Mouse (Mus musculus) cerebellum, postnatal 10 days (tissue): ENCODE measurements at regions not wholly inside any gene's neighbourhood (a gene's known extent, or its start where the extent isn't known, plus 50 kb on each side); places are given as distances from the start of the nearest gene placed in this dataset.
A peak's percentile ranks its signal among the peaks of the same experiment; 100 is the strongest.

Source experiments
- DNase-seq, 2 experiments: peaks; one replicate each; pipeline ENCODE4 v3.0.0; 2021; ENCODE audit warnings: mixed read lengths in 2 of 2

DNA sequence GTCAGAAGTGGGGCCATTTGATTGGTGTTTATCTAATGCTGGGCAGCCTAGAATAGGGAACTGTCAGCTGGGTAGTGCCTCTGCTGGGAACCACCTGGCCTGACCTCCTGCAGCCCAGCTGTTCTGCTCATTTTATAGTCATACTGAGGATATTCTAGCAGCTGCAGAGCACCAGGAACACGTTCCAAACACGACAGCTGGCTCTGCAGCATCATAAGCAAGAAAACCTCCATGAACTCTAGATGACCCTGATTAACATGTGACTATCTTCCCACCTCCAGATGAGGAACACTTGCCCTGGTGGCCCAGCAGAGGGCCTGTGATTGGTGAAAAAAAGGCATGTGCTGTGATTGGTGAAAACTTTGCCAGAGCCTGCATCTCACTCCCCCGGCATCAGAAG, 210.6 kb upstream of the Ano5 start:
- DNase-seq, result no peak

DNA sequence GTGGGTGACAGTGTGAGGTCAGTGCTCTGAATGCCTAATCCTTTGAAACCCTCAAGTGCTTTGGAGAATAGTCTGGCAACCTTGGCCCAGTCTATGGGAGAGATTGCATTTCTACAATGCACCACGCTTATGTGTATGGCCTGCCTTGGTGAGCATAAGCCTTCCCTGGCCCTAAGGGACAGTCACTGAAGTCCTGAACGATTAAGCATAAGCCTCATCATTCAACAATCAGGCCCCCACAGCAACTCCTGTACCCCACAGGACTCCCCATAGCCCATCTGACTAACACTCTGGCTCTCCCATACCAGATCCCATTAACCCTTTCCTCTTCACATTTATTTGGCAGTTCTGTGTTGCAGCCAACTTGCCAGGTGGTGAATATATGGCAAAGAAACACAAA, 203.1 kb upstream of the Ano5 start:
- DNase-seq, result peak; percentile 20 to 43

DNA sequence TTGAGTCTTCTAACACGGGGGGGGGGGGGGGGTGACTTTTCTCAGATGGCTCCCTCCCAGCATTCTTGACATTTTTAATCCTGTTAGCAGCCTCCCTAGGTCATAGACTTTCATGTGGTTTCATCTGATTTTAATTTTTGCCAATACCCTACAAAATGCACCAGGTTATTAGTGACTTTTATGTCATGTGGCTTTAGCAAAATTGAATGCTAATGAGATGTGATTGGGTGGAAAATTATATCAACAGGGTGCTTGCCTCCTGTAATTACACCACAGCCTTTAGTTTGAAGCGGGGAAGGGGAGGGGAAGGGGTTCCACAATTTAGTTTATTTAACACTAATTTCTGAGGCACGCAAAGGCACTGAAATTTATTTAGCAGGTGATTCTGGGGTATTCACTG, 200.6 kb upstream of the Ano5 start:
- peak; percentile 42 to 54 for DNase-seq

DNA sequence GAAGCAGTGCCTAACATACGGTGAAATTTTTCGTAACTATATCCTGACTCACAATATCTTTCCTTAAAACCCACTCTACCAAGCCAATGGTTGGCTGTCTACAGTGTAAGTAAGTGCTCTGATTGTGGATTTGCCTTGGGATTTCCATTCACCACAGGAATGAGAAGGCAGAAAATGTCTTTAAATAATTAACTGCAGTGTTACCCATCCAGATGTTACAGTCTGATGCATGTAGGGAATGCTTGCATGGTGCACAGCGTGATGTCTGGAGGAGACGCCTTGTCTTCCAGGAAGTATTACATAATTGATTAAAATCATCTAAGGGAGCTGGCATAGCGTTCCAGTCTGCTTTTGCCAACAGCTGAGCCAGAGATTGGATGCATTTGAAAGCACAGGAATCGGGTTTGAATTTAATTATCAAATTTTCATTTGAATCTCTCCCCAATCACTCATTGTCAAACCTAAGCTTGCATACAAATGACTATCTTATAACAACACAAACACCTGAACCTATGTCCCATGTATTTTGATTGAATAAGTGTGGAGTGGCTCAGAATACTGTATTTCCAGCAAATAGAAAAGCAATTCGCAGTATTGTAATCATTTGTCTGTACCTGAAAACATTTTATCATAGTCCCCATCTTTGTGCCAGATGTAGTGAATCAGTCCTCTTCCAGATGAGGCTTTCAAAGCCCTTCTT, 170.8 kb upstream of the Ano5 start:
- peak; percentile 18 to 40 for DNase-seq

DNA sequence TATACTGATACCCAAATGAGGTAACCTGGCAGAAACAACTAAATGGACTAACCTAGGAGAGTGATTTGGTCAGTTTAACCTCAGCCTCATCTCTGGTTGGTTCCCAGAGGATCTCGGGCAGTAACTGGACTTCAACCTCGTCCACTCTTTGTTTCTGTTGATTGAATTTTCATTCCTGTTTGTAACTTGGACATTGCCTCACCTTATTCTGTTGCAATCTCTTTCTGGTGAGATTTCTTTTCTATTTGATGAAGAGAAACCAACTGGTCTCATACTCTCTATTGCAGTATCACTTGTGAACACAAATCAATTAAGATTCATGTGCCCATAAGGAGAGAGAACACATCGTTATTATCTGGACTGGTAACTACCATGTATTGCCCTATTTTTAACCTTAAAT, 163.3 kb upstream of the Ano5 start:
- no peak for DNase-seq

DNA sequence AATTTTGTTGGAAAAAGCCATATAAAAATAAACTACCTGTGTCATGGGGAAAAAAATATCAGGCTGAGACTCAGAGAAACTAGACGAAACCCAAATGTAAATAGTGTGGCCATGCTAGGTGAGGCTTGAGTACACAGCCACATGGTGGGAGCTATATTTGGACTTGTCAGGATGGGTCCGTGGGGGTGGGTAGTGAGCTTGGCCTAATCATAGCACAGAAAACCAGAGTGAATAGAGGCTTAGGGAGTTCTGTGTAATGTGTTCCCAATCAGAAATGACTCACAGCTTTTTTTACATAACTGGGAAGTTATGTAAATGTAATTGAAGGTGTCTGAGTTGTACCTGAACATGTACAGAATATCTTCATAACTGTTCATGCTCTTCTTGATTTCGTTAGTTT, 150.7 kb upstream of the Ano5 start:
- peak in 1 of 2 experiments; percentile 11 for DNase-seq

DNA sequence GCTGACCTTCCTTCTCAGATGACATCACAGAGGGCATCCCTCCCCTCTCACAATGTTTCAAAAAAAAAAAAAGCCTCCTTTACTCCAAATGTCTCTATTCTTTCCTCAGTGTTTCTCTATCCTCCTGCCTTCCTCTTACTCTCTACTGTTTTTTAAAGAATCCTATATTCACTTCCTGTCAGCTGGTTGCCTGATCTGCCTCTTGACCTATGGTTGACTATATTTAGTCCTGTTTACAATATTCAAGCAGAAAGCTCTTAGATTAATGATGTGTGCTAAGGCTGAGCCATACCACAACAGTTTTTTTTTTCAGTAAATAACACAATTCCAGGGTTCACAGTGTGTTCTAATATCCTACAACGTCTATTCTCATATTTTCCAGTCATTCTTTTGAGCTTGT, 133.2 kb upstream of the Ano5 start:
- no peak for DNase-seq
